28 mouse cellular contexts compared by ENCODE assay signal in genomic region chr17:70466413-70466812, GRCm38 (mm10).
DNase-seq lines count a peak whose midpoint lies in the region; ATAC-seq and TF ChIP-seq lines count a peak whose summit lies in the region.
"Had no signal": no experiment of that assay in that cellular context is flagged by ENCODE, and none has a peak within 500 bp of the region (broad histone marks: within the 10 kb centered on the region; RNA-seq: fewer than 3 reads in every experiment).

No protein-coding gene starts in this region.

- H3K9me3 ChIP-seq in embryonic facial prominence, embryonic 12.5 days: no peaks in the 10 kb centered on the region
- H3K9me3 ChIP-seq in embryonic facial prominence, embryonic 10.5 days: no peaks in the 10 kb centered on the region
- no peaks in the 10 kb centered on the region for H3K9me3 ChIP-seq in limb, embryonic 12.5 days
- no peaks in the 10 kb centered on the region for H3K9me3 ChIP-seq in limb, embryonic 10.5 days (replicated peaks)
- H3K9me3 ChIP-seq in embryonic facial prominence, embryonic 14.5 days (ENCODE audit: control insufficient read depth, low read length): no peaks in the 10 kb centered on the region
- H3K9me3 ChIP-seq in limb, embryonic 14.5 days (ENCODE audit: control insufficient read depth, low read length): no peaks in the 10 kb centered on the region
- H3K9me3 ChIP-seq: forebrain, embryonic 10.5 days; forebrain, embryonic 13.5 days; heart, embryonic 12.5 days; heart, embryonic 15.5 days had no signal

- no peak overlapping the region for H3K27ac ChIP-seq in embryonic facial prominence, embryonic 12.5 days
- H3K27ac ChIP-seq in embryonic facial prominence, embryonic 10.5 days (replicated peaks): no peak overlapping the region
- peak overlapping the region; percentile 59; the same call in 1 of the 2 replicates for H3K27ac ChIP-seq in limb, embryonic 12.5 days
- no peak overlapping the region for H3K27ac ChIP-seq in limb, embryonic 10.5 days
- H3K27ac ChIP-seq in embryonic facial prominence, embryonic 14.5 days (replicated peaks; ENCODE audit: low read depth, low read length): no peak overlapping the region
- H3K27ac ChIP-seq in limb, embryonic 14.5 days (replicated peaks; ENCODE audit: low read depth, low read length): no peak overlapping the region; the same call in 1 of the 2 replicates
- H3K27ac ChIP-seq: forebrain, embryonic 10.5 days; forebrain, embryonic 13.5 days; gastrocnemius, adult 2 months; heart, embryonic 15.5 days; hindbrain, embryonic 14.5 days; hindbrain, postnatal 0 days had no signal

- H3K9ac ChIP-seq in embryonic facial prominence, embryonic 12.5 days: no peak overlapping the region
- no peak overlapping the region for H3K9ac ChIP-seq in limb, embryonic 12.5 days (replicated peaks)
- no peak overlapping the region for H3K9ac ChIP-seq in embryonic facial prominence, embryonic 14.5 days (ENCODE audit: low read depth, low read length)
- H3K9ac ChIP-seq in limb, embryonic 14.5 days (ENCODE audit: low read depth, low read length, severe bottlenecking): no peak overlapping the region
- H3K9ac ChIP-seq: forebrain, embryonic 13.5 days; heart, embryonic 12.5 days; heart, embryonic 15.5 days; hindbrain, embryonic 14.5 days had no signal

- ATAC-seq in embryonic facial prominence, embryonic 12.5 days (ENCODE audit: insufficient number of reproducible peaks, insufficient read depth, low FRiP score, low TSS enrichment): peak; percentile 47; the same call in 1 of the 2 replicates
- no peak for ATAC-seq in limb, embryonic 12.5 days (ENCODE audit: insufficient number of reproducible peaks, insufficient read depth, low FRiP score, low TSS enrichment, low read depth)
- no peak; the same call in 1 of the 2 replicates for ATAC-seq in embryonic facial prominence, embryonic 14.5 days (ENCODE audit: low read depth)
- ATAC-seq in limb, embryonic 14.5 days (ENCODE audit: low FRiP score, low read depth): peak; percentile 34; the same call in 1 of the 2 replicates
- no peak for ATAC-seq in erythroid progenitor cell, adult 5-6 weeks (replicated peaks; ENCODE audit: low FRiP score, poor library complexity, severe bottlenecking)
- ATAC-seq: activated CD4-positive, CD25-positive, alpha-beta regulatory T cell, adult 4 months; forebrain, embryonic 13.5 days; forebrain, embryonic 16.5 days; hindbrain, postnatal 0 days had no signal

- no peaks in the 10 kb centered on the region for H3K4me1 ChIP-seq in embryonic facial prominence, embryonic 12.5 days
- no peaks in the 10 kb centered on the region for H3K4me1 ChIP-seq in embryonic facial prominence, embryonic 10.5 days
- H3K4me1 ChIP-seq in limb, embryonic 12.5 days (replicated peaks): no peaks in the 10 kb centered on the region
- 0 out of 2 replicates have a peak, but pooled peaks cover 3% of the 10 kb centered on the region for H3K4me1 ChIP-seq in limb, embryonic 10.5 days
- no peaks in the 10 kb centered on the region for H3K4me1 ChIP-seq in embryonic facial prominence, embryonic 14.5 days (ENCODE audit: control insufficient read depth, insufficient read depth, low read length)
- H3K4me1 ChIP-seq in limb, embryonic 14.5 days (ENCODE audit: control insufficient read depth, insufficient read depth, low read length): no peaks in the 10 kb centered on the region
- H3K4me1 ChIP-seq: forebrain, embryonic 13.5 days; heart, embryonic 15.5 days had no signal

- no peaks in the 10 kb centered on the region for H3K36me3 ChIP-seq in embryonic facial prominence, embryonic 12.5 days
- H3K36me3 ChIP-seq in embryonic facial prominence, embryonic 10.5 days (replicated peaks): no peaks in the 10 kb centered on the region
- H3K36me3 ChIP-seq in limb, embryonic 12.5 days: no peaks in the 10 kb centered on the region
- H3K36me3 ChIP-seq in limb, embryonic 10.5 days: no peaks in the 10 kb centered on the region
- H3K36me3 ChIP-seq in embryonic facial prominence, embryonic 14.5 days (ENCODE audit: control insufficient read depth, insufficient read depth, low read length): no peaks in the 10 kb centered on the region
- H3K36me3 ChIP-seq in limb, embryonic 14.5 days (ENCODE audit: control insufficient read depth, insufficient read depth, low read length): no peaks in the 10 kb centered on the region
- H3K36me3 ChIP-seq: forebrain, embryonic 10.5 days; heart, embryonic 12.5 days; heart, embryonic 15.5 days had no signal

- H3K4me2 ChIP-seq in embryonic facial prominence, embryonic 12.5 days (replicated peaks): no peak overlapping the region
- no peak overlapping the region for H3K4me2 ChIP-seq in limb, embryonic 12.5 days
- no peak overlapping the region for H3K4me2 ChIP-seq in embryonic facial prominence, embryonic 14.5 days (ENCODE audit: low read depth, low read length)
- no peak overlapping the region for H3K4me2 ChIP-seq in limb, embryonic 14.5 days (replicated peaks; ENCODE audit: low read depth, low read length, severe bottlenecking)
- H3K4me2 ChIP-seq: forebrain, embryonic 13.5 days; heart, embryonic 12.5 days; heart, embryonic 15.5 days; hindbrain, embryonic 14.5 days had no signal

- no peak for TF ChIP-seq POLR2A in limb, embryonic 14.5 days (IDR thresholded peaks at IDR 0.05; ENCODE audit: borderline replicate concordance, extremely low read depth, insufficient read depth, insufficient read length)

- WGBS in embryonic facial prominence, embryonic 12.5 days: 24% methylated on average over 4 of the region's 4 CpGs
- 40% methylated on average over 4 of the region's 4 CpGs for WGBS in embryonic facial prominence, embryonic 10.5 days
- WGBS in limb, embryonic 12.5 days: 46% methylated on average over 4 of the region's 4 CpGs
- WGBS in limb, embryonic 10.5 days: 58% methylated on average over 4 of the region's 4 CpGs
- 34% methylated on average over 4 of the region's 4 CpGs for WGBS in embryonic facial prominence, embryonic 14.5 days
- WGBS in limb, embryonic 14.5 days: 40% methylated on average over 4 of the region's 4 CpGs

- no peak for DNase-seq in embryonic facial prominence, embryonic 10.5 days (ENCODE audit: low spot score)
- no peak for DNase-seq in limb, embryonic 10.5 days (ENCODE audit: low spot score)
- peak; percentile 13 for DNase-seq in embryonic facial prominence, embryonic 14.5 days (ENCODE audit: low spot score)
- DNase-seq in limb, embryonic 14.5 days (ENCODE audit: low spot score): no peak
- DNase-seq: adrenal gland, adult 8-10 months; adrenal gland, postnatal 25 days; cerebellum, adult 11-12 months; cerebellum, adult 8-10 months; cerebellum, postnatal 10 days; cerebellum, postnatal 36 days; embryo, embryonic 11 days; gastrocnemius, adult 2 months; gastrocnemius, postnatal 14 days; heart, adult 18-20 months; heart, postnatal 10 days; heart, postnatal 4 days had no signal

- H3K4me3 ChIP-seq in embryonic facial prominence, embryonic 12.5 days: no peak overlapping the region
- H3K4me3 ChIP-seq in embryonic facial prominence, embryonic 10.5 days: no peak overlapping the region
- no peak overlapping the region for H3K4me3 ChIP-seq in limb, embryonic 12.5 days (replicated peaks)
- H3K4me3 ChIP-seq in limb, embryonic 10.5 days: no peak overlapping the region
- no peak overlapping the region for H3K4me3 ChIP-seq in embryonic facial prominence, embryonic 14.5 days (ENCODE audit: low read depth, low read length)
- no peak overlapping the region for H3K4me3 ChIP-seq in limb, embryonic 14.5 days (replicated peaks; ENCODE audit: low read length)
- H3K4me3 ChIP-seq: erythroblast, embryonic 14.5 days; forebrain, embryonic 10.5 days; forebrain, embryonic 13.5 days; gastrocnemius, adult 2 months; heart, embryonic 12.5 days; heart, embryonic 15.5 days had no signal

- H3K27me3 ChIP-seq in embryonic facial prominence, embryonic 12.5 days: no peaks in the 10 kb centered on the region
- H3K27me3 ChIP-seq in embryonic facial prominence, embryonic 10.5 days (replicated peaks; ENCODE audit: low read depth, poor library complexity, severe bottlenecking): no peaks in the 10 kb centered on the region
- no peaks in the 10 kb centered on the region for H3K27me3 ChIP-seq in limb, embryonic 12.5 days
- H3K27me3 ChIP-seq in limb, embryonic 10.5 days (ENCODE audit: low read depth, poor library complexity, severe bottlenecking): no peaks in the 10 kb centered on the region
- no peaks in the 10 kb centered on the region for H3K27me3 ChIP-seq in embryonic facial prominence, embryonic 14.5 days (replicated peaks; ENCODE audit: control insufficient read depth, insufficient read depth, low read length)
- no peaks in the 10 kb centered on the region for H3K27me3 ChIP-seq in limb, embryonic 14.5 days (ENCODE audit: control insufficient read depth, insufficient read depth, low read length)
- H3K27me3 ChIP-seq: forebrain, embryonic 13.5 days; heart, embryonic 12.5 days; heart, embryonic 15.5 days had no signal

Comparison
In these comparisons a context has a peak if more than half of its experiments do, and no peak if none do; other contexts are left out.
1. ATAC-seq: peak in embryonic facial prominence, embryonic 12.5 days (single experiment) and limb, embryonic 14.5 days (single experiment); none in limb, embryonic 12.5 days (single experiment), embryonic facial prominence, embryonic 14.5 days (single experiment) and erythroid progenitor cell, adult 5-6 weeks (single experiment).